Comparison of ENCODE assay signal across 16 mouse cellular contexts in the genomic region with DNA sequence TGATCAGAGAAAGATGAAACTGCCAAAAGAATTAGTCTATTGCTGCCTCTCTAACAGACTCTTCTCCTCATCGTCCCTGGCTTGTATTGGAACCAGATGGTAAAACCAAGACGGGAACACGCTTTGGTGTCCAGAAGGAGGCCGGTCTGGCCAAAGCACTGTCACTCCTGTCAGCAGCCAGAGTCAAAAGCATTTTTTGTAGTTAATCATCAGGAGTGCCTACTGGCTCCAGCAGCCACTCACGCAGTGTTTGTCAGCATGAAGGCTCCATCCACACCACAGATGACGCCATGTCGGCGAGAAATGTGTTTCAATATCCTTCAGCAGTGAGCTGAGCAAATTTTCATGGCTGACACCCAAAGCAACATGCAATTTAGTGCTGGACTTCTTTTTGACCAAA.
DNase-seq lines count a peak whose midpoint lies in the region; ATAC-seq and TF ChIP-seq lines count a peak whose summit lies in the region.
"Had no signal": no experiment of that assay in that cellular context is flagged by ENCODE, and none has a peak within 500 bp of the region (broad histone marks: within the 10 kb centered on the region; RNA-seq: fewer than 3 reads in every experiment).

No protein-coding gene starts in this region.

- DNase-seq in cerebellum, postnatal 10 days = peak; percentile 80 to 87
- DNase-seq in cerebellum, adult 11 months = no peak
- peak; percentile 54 for DNase-seq in hindbrain, postnatal 0 days (ENCODE audit: low spot score)
- DNase-seq in brain, adult 2 months (ENCODE audit: low read depth, low spot score) = peak; percentile 37
- DNase-seq in layer of hippocampus, adult 2 months (ENCODE audit: low spot score in 2 of 2) = peak; percentile 15 to 27
- DNase-seq in neural tube, embryonic 10.5 days (ENCODE audit: extremely low spot score, low spot score) = no peak
- DNase-seq in spleen, postnatal 36 days (ENCODE audit: low spot score in 2 of 2) = no peak
- DNase-seq: adrenal gland, postnatal 14 days; kidney, adult 2 months; kidney, postnatal 25 days; lung, adult 2 months had no signal

- H3K4me1 ChIP-seq in hindbrain, postnatal 0 days (ENCODE audit: insufficient read depth, low read length) = no peaks in the 10 kb centered on the region
- H3K4me1 ChIP-seq in hindbrain, embryonic 13.5 days (replicated peaks) = no peaks in the 10 kb centered on the region

- no peak overlapping the region for H3K27ac ChIP-seq in hindbrain, postnatal 0 days
- no peak overlapping the region for H3K27ac ChIP-seq in hindbrain, embryonic 13.5 days
- H3K27ac ChIP-seq in layer of hippocampus, adult 2 months = peak overlapping the region; percentile 90
- H3K27ac ChIP-seq: hindbrain, embryonic 14.5 days; midbrain, embryonic 12.5 days had no signal

- no peak overlapping the region for H3K9ac ChIP-seq in hindbrain, postnatal 0 days (replicated peaks; ENCODE audit: low read length)
- H3K9ac ChIP-seq in hindbrain, embryonic 13.5 days = no peak overlapping the region
- H3K9ac ChIP-seq: hindbrain, embryonic 14.5 days; midbrain, embryonic 12.5 days had no signal

- no peaks in the 10 kb centered on the region for H3K9me3 ChIP-seq in hindbrain, postnatal 0 days (ENCODE audit: low read length)
- no peaks in the 10 kb centered on the region for H3K9me3 ChIP-seq in hindbrain, embryonic 13.5 days
- H3K9me3 ChIP-seq: midbrain, embryonic 12.5 days had no signal

- H3K36me3 ChIP-seq in hindbrain, postnatal 0 days (ENCODE audit: insufficient read depth, low read length) = no peaks in the 10 kb centered on the region
- no peaks in the 10 kb centered on the region for H3K36me3 ChIP-seq in hindbrain, embryonic 13.5 days
- H3K36me3 ChIP-seq: midbrain, embryonic 12.5 days had no signal

- H3K27me3 ChIP-seq in hindbrain, postnatal 0 days (ENCODE audit: insufficient read depth, low read length) = no peaks in the 10 kb centered on the region
- H3K27me3 ChIP-seq in hindbrain, embryonic 13.5 days = peaks cover 5% of the 10 kb centered on the region; the same call in 1 of the 2 replicates
- H3K27me3 ChIP-seq: CH12.LX; midbrain, embryonic 12.5 days had no signal

- 59% methylated on average over 8 of the region's 8 CpGs for WGBS in hindbrain, postnatal 0 days
- 81% methylated on average over 8 of the region's 8 CpGs for WGBS in hindbrain, embryonic 13.5 days

- H3K4me3 ChIP-seq in hindbrain, postnatal 0 days (ENCODE audit: low read length) = no peak overlapping the region
- no peak overlapping the region for H3K4me3 ChIP-seq in hindbrain, embryonic 13.5 days
- H3K4me3 ChIP-seq in layer of hippocampus, adult 2 months = no peak overlapping the region
- H3K4me3 ChIP-seq: midbrain, embryonic 12.5 days; myocyte had no signal

- H3K4me2 ChIP-seq in hindbrain, postnatal 0 days (ENCODE audit: low read depth, low read length) = no peak overlapping the region
- no peak overlapping the region for H3K4me2 ChIP-seq in hindbrain, embryonic 13.5 days
- H3K4me2 ChIP-seq: hindbrain, embryonic 14.5 days; midbrain, embryonic 12.5 days had no signal

- no peak for TF ChIP-seq CTCF in hindbrain, postnatal 0 days (IDR thresholded peaks at IDR 0.05; ENCODE audit: low read depth)
- TF ChIP-seq CTCF in layer of hippocampus, adult 2 months (conservative IDR thresholded peaks at IDR 0.05) = no peak

- ATAC-seq in hindbrain, postnatal 0 days = peak; percentile 71
- ATAC-seq in hindbrain, embryonic 13.5 days (ENCODE audit: low FRiP score) = no peak

Comparison
In these comparisons a context has a peak if more than half of its experiments do, and no peak if none do; other contexts are left out.
1. DNase-seq: peak in cerebellum, postnatal 10 days (2 of 2), hindbrain, postnatal 0 days (single experiment), brain, adult 2 months (single experiment) and layer of hippocampus, adult 2 months (2 of 2); none in cerebellum, adult 11 months (single experiment), neural tube, embryonic 10.5 days (single experiment) and spleen, postnatal 36 days (0 of 2).